Mouse (Mus musculus) hindbrain, embryonic 16.5 days (tissue): ENCODE results near the gene Col4a2. TPM values are rescaled to one million over a fixed set of nuclear protein-coding genes. Genes with fewer than 3 reads are reported as not detected.

Source experiments
- ATAC-seq: fragments of 200-750 bp; cut with Nextera tagmentation; 2 replicates; pipeline ENCODE4 v1.8.0; 2017; ENCODE audit warnings: moderate TSS enrichment, moderate library complexity
- H3K27ac ChIP-seq: fragments of 300-500 bp; sonication (generic); 2 replicates; pipeline ENCODE4 v1.5.1; 2014; ENCODE audit warnings: low read depth, mild to moderate bottlenecking, control low read depth, low read length, moderate library complexity
- H3K27me3 ChIP-seq: fragments of 300-500 bp; sonication (generic); replicated peaks from 2 replicates; pipeline ENCODE4 v1.6.1; 2014; ENCODE audit warnings: low read length; ENCODE audit not compliant: control insufficient read depth, insufficient read depth
- H3K36me3 ChIP-seq: fragments of 300-500 bp; sonication (generic); 2 replicates; pipeline ENCODE4 v1.6.1; 2014; ENCODE audit warnings: mild to moderate bottlenecking, low read length, moderate library complexity, mixed read lengths; ENCODE audit not compliant: control insufficient read depth, insufficient read depth
- H3K4me1 ChIP-seq: fragments of 300-500 bp; sonication (generic); 2 replicates; pipeline ENCODE4 v1.6.1; 2014; ENCODE audit warnings: low read depth, low read length; ENCODE audit not compliant: control insufficient read depth, insufficient read depth
- H3K4me2 ChIP-seq: fragments of 300-500 bp; sonication (generic); 2 replicates; pipeline ENCODE4 v1.6.1; 2014; ENCODE audit warnings: mild to moderate bottlenecking, low read length, control low read depth, moderate library complexity
- H3K4me3 ChIP-seq: fragments of 300-500 bp; sonication (generic); 2 replicates; pipeline ENCODE4 v1.5.1; 2014; ENCODE audit warnings: mild to moderate bottlenecking, low read length, control low read depth, moderate library complexity
- H3K9ac ChIP-seq: fragments of 300-500 bp; sonication (generic); 2 replicates; pipeline ENCODE4 v1.6.1; 2014; ENCODE audit warnings: low read depth, mild to moderate bottlenecking, control low read depth, low read length, moderate library complexity
- H3K9me3 ChIP-seq: fragments of 300-500 bp; sonication (generic); 2 replicates; pipeline ENCODE4 v1.6.1; 2014; ENCODE audit warnings: mild to moderate bottlenecking, low read length, moderate library complexity; ENCODE audit not compliant: control insufficient read depth
- WGBS: fragments of 180-500 bp; shearing (Covaris S2); extraction: QIAGEN DNeasy Blood & Tissue Kit; methylation state at CpG from one replicate; pipeline ENCODE4 v1.1.7; 2014; 5-methylcytosine and 5-hydroxymethylcytosine counted together
- polyA plus RNA-seq: library from polyadenylated mRNA; unstranded; fragments of >200 nt; fragmentation: Nextera tagmentation; extraction: Ambion mirVana; gene quantifications from 2 replicates; pipeline ENCODE4 v1.2.1, GENCODE M21; 2015

Col4a2 gene
- polyA plus RNA-seq, 1 experiment from 2014 or later: 28.9 TPM

DNA sequence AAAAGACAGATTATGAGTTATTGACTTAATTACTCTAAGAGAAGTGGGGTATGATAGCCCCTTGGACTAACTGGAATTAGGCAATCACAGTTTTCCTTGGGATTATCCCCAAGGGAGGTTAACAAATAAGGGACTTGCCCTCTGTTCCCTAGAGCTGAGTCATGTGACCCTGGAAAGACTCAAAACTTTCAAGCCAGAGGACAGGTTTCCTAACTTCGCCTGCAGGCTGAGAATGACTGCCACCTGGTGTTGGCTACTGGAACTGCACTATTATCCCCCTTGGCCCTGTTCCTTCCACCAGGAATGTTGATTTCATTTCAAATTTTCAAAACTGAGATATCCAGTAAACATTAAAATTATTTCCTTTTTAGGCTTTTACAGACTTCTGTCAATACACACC, 80.1 kb downstream of the Col4a2 start:
- no peak for ATAC-seq
- 0% methylated on average over 1 of the region's 1 CpGs for WGBS
- H3K4me2 ChIP-seq: no peak overlapping the region
- no peaks in the 10 kb centered on the region for H3K4me1 ChIP-seq
- no peak overlapping the region for H3K27ac ChIP-seq
- no peaks in the 10 kb centered on the region for H3K36me3 ChIP-seq
- H3K9me3 ChIP-seq: 0 out of 2 replicates have a peak, but pooled peaks cover 2% of the 10 kb centered on the region
- H3K4me3 ChIP-seq: no peak overlapping the region
- H3K9ac ChIP-seq: no peak overlapping the region
- H3K27me3 ChIP-seq: no peaks in the 10 kb centered on the region

DNA sequence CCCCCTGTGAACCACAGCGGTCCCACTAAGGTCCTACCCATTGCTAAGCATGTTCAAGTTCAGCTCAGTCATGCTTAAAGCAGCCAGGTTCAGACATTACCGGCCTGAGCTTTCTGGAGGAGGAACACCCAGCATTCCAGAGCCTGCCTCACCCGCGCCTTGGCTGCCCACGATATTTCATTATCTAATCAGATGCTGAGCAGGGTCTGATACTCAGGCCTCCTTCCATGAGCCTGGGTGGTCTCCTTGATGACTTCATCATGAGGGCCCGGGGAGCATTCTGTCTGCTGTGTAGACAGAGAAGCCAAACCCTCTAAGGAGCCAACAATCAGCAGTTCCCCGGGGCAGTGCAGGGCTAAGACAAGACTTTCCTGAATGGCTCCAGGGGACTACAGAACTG, 80.6 kb downstream of the Col4a2 start:
- H3K27ac ChIP-seq: no peak overlapping the region; the same call in 1 of the 2 replicates
- H3K9ac ChIP-seq: no peak overlapping the region
- ATAC-seq: 0 out of 2 replicates have a peak, but pooled peaks have one; percentile 38
- H3K36me3 ChIP-seq: no peaks in the 10 kb centered on the region
- no peak overlapping the region for H3K4me3 ChIP-seq
- no peaks in the 10 kb centered on the region for H3K4me1 ChIP-seq
- H3K27me3 ChIP-seq: no peaks in the 10 kb centered on the region
- H3K4me2 ChIP-seq: no peak overlapping the region
- H3K9me3 ChIP-seq: 0 out of 2 replicates have a peak, but pooled peaks cover 2% of the 10 kb centered on the region
- 41% methylated on average over 7 of the region's 7 CpGs for whole genome bisulfite sequencing

- no peaks in the 10 kb centered on the region for H3K27me3 ChIP-seq
Measured at GRCm38 (mm10) chr8:11393607-11394006, 81.0 kb downstream of the Col4a2 start.

DNA sequence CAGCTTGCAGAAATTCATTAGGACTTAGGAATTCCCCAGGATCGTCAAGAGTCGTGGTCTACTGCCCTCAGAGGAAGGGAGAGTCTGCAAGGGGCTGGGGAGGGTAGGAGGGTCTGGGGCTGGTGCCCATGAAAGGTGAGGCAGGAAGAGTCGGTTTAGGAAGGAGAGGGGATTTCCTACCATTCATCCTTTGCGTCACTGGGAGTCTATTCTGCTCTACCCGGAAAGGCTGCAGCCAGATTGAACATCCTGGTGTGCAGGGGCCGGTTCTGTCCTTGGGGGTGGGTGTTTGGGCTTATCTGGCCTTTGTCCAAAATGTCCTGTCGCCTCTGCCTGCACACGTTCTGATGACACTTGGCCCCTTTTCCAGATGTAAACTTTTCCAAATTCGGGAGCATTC, 82.2 kb downstream of the Col4a2 start:
- no peak for ATAC-seq
- Histone ChIP-seq H3K4me1 (no peaks in the 10 kb centered on the region), H3K4me3 (no peak overlapping the region), H3K9me3 (0 out of 2 replicates have a peak, but pooled peaks cover 2% of the 10 kb centered on the region), H3K4me2 (no peak overlapping the region), H3K36me3 (no peaks in the 10 kb centered on the region), H3K27me3 (no peaks in the 10 kb centered on the region), H3K27ac (no peak overlapping the region), H3K9ac (no peak overlapping the region)
- WGBS: 65% methylated on average over 9 of the region's 9 CpGs

More at GRCm38 (mm10) chr8:11393607-11394006, 81.0 kb downstream of the Col4a2 start:
- H3K27ac ChIP-seq: no peak overlapping the region
- no peak overlapping the region for H3K4me3 ChIP-seq
- H3K4me1 ChIP-seq: no peaks in the 10 kb centered on the region
- H3K9ac ChIP-seq: no peak overlapping the region
- no peak overlapping the region for H3K4me2 ChIP-seq
- no peaks in the 10 kb centered on the region for H3K36me3 ChIP-seq
- ATAC-seq: no peak
- H3K9me3 ChIP-seq: 0 out of 2 replicates have a peak, but pooled peaks cover 2% of the 10 kb centered on the region
- 49% methylated on average over 8 of the region's 8 CpGs for WGBS

DNA sequence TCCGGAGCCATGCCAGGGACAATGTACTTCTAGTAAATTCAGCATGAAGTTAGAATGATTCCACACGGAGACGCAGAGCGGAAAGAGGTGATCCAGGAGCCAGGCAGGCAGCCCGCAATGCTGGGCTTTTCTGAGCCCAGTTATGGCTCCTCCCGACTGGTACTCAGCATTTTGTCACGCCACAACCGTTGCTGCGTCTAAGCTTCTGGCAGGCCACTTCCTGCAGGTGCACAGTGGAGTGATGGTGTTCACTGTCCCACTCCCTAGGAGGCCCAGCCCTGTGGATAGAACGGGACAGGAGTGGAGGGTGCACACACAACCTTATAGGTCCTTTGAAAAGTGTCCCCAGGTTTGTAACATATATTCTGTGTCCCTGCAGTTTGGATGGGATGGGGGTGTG, 83.0 kb downstream of the Col4a2 start:
- 78% methylated on average over 10 of the region's 10 CpGs for whole genome bisulfite sequencing
- Histone ChIP-seq H3K4me3 (no peak overlapping the region), H3K9ac (no peak overlapping the region), H3K9me3 (0 out of 2 replicates have a peak, but pooled peaks cover 2% of the 10 kb centered on the region), H3K4me2 (no peak overlapping the region), H3K27ac (no peak overlapping the region), H3K36me3 (no peaks in the 10 kb centered on the region), H3K27me3 (no peaks in the 10 kb centered on the region), H3K4me1 (no peaks in the 10 kb centered on the region)
- ATAC-seq: no peak

- Histone ChIP-seq H3K4me3 (no peak overlapping the region), H3K9me3 (0 out of 2 replicates have a peak, but pooled peaks cover 2% of the 10 kb centered on the region), H3K9ac (no peak overlapping the region), H3K4me2 (no peak overlapping the region), H3K36me3 (no peaks in the 10 kb centered on the region), H3K4me1 (no peaks in the 10 kb centered on the region), H3K27me3 (no peaks in the 10 kb centered on the region), H3K27ac (no peak overlapping the region)
- ATAC-seq: no peak; the same call in 1 of the 2 replicates
- 59% methylated on average over 7 of the region's 7 CpGs for WGBS
Measured at GRCm38 (mm10) chr8:11396111-11396510, 83.5 kb downstream of the Col4a2 start.

DNA sequence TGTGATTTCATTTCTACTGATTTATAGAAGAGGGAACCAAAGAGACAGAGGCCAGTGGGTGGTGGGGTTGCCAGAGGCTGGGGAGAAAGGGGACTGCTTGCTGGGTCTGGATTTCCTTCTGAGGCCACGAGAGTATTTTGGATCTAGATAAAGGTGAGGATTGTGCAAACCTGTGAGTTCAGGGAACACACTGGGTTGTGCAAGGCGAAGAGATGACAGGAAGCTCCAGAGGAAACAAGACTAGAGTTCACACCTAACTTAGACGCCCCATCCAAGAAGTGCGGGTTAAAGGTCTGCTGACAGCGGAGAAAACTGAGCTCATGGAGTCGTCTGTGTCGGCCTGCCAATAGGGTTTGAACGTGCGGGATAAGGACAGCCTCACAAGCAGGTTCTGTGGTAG, 84.5 kb downstream of the Col4a2 start:
- Histone ChIP-seq H3K36me3 (no peaks in the 10 kb centered on the region), H3K9ac (no peak overlapping the region), H3K27ac (no peak overlapping the region), H3K27me3 (no peaks in the 10 kb centered on the region), H3K4me2 (no peak overlapping the region), H3K4me3 (no peak overlapping the region), H3K4me1 (no peaks in the 10 kb centered on the region), H3K9me3 (no peaks in the 10 kb centered on the region)
- 82% methylated on average over 9 of the region's 9 CpGs for WGBS
- ATAC-seq: no peak

DNA sequence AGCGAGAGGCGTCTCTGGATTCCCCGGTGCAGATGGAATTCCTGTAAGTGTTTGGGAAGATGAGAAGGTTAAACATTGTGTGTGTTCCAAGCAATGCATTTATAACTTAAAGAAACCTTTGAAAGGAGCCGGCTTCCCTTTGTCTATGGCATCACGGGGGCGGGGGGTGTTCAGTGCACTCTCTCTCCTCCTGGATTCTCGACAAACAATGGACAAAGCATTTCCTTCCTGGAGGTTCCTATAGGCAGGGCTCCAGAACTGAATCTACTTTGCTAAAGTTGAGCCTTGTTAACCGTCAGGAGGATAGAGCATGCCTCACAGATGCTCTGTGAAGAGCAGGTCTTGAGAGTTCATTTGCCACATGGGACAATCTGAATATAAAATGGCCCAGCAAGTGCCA, 87.1 kb downstream of the Col4a2 start:
- Histone ChIP-seq H3K4me1 (no peaks in the 10 kb centered on the region), H3K27me3 (no peaks in the 10 kb centered on the region), H3K36me3 (no peaks in the 10 kb centered on the region), H3K4me3 (no peak overlapping the region), H3K27ac (no peak overlapping the region), H3K9me3 (no peaks in the 10 kb centered on the region), H3K9ac (no peak overlapping the region), H3K4me2 (no peak overlapping the region)
- ATAC-seq: no peak
- WGBS: 25% methylated on average over 8 of the region's 8 CpGs

- Histone ChIP-seq H3K9ac (no peak overlapping the region), H3K4me1 (no peaks in the 10 kb centered on the region), H3K27ac (no peak overlapping the region), H3K9me3 (no peaks in the 10 kb centered on the region), H3K4me2 (no peak overlapping the region), H3K4me3 (no peak overlapping the region), H3K27me3 (no peaks in the 10 kb centered on the region), H3K36me3 (no peaks in the 10 kb centered on the region)
- no peak for ATAC-seq
- WGBS: 75% methylated on average over 8 of the region's 8 CpGs
Measured at GRCm38 (mm10) chr8:11400244-11400643, 87.6 kb downstream of the Col4a2 start.

GRCm38 (mm10) chr8:11401183-11401582, 88.6 kb downstream of the Col4a2 start:
- Histone ChIP-seq H3K4me2 (no peak overlapping the region), H3K27ac (no peak overlapping the region)
- 92% methylated on average over 5 of the region's 5 CpGs for WGBS

More at GRCm38 (mm10) chr8:11401183-11401582, 88.6 kb downstream of the Col4a2 start:
- Histone ChIP-seq H3K36me3 (no peaks in the 10 kb centered on the region), H3K27me3 (no peaks in the 10 kb centered on the region), H3K4me3 (no peak overlapping the region), H3K9ac (no peak overlapping the region), H3K4me1 (peaks cover 9% of the 10 kb centered on the region), H3K9me3 (no peaks in the 10 kb centered on the region)
- ATAC-seq: no peak
